Mouse (Mus musculus) brown adipose tissue, adult 24 weeks (tissue): ENCODE data around the gene Extl1. TPM values are rescaled to one million over a fixed set of nuclear protein-coding genes. Genes with fewer than 3 reads are reported as not detected.
"Not testable (repeated sequence)": the region's sequence is repeated elsewhere in the genome, so short reads cannot be mapped to it uniquely, and the experiment has no call there.

Experiments
- H3K27ac ChIP-seq: fragments of 200-500 bp; replicated peaks from 2 replicates; pipeline ENCODE4 v1.5.1; 2012; ENCODE audit warnings: low read depth, mild to moderate bottlenecking, low read length
- H3K4me1 ChIP-seq: fragments of 200-500 bp; 2 replicates; pipeline ENCODE4 v1.6.1; 2012; ENCODE audit warnings: low read length, mixed read lengths; ENCODE audit not compliant: control insufficient read depth, insufficient read depth, insufficient read length
- H3K4me3 ChIP-seq: fragments of 200-500 bp; 2 replicates; pipeline ENCODE4 v1.5.1; 2012; ENCODE audit warnings: low read depth, mild to moderate bottlenecking, low read length, moderate library complexity; ENCODE audit not compliant: insufficient read depth
- polyA plus RNA-seq: library from polyadenylated mRNA; stranded (reverse); fragments of >200 nt; gene quantifications from 2 replicates; pipeline ENCODE4 v1.2.4, GENCODE M21; 2012; ENCODE audit not compliant: missing spikeins, insufficient read depth, insufficient read length

Gene Extl1
- polyA plus RNA-seq, 1 experiment: 0.52 TPM

DNA sequence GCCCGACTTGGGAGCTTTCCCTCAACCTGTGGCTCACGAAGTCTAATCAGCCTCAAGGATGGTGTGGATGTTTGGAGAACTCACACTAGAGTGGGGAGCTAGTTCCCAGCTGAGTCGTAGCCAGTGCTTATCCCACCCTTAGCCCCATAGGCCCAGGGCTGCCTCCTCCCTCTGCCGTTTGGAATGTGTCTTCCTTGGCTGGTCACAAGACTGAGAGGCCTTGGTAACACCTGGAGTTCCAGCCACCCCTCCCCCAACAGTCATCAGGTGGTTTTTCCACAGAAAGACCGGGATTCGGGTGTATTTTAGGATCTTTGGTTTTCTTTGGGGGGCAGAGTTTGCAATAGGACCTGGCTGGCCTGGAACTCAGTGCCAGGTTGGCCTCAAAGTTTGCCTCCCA, 33.0 kb downstream of the Extl1 start:
- Histone ChIP-seq H3K27ac (no peak overlapping the region), H3K4me3 (no peak overlapping the region), H3K4me1 (no peaks in the 10 kb centered on the region; the same call in 1 of the 2 replicates)

DNA sequence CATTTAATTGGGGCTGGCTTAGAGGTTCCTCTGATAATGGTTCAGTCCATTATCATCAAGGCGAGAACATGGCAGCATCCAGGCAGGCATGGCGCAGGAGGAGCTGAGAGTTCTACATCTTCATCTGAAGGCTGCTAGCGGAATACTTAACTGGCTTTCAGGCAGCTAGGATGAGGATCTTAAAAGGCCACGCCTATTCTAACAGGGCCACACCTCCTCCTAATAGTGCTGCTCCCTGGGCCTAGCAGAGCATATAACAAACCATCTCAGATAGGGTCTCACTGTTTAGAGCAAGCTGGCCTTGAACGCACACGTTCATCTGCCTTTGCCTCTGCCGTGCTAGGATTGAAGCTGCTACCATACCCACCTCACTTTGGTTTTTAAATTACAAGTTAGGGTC, 33.8 kb downstream of the Extl1 start:
- Histone ChIP-seq H3K4me1 (no peaks in the 10 kb centered on the region), H3K4me3 (no peak overlapping the region), H3K27ac (no peak overlapping the region)

DNA sequence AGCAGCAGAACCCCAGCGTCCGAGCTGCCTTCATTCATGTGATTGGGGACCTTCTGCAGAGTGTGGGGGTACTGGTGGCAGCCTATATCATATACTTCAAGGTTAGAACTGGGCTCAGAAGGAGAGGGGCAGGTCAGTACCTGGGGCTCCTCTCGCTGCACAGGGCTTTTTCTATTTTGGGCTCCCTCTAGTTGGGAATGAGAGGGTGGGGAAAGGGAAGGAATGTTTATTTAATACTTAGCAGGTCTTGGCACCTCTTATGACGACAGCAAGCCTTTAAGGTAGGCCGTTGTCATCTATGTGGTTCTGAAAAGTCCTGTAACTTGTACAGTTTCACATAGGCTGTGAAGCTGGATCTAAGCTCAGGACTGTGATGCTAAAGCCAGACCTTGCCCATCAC, 35.1 kb downstream of the Extl1 start:
- no peak overlapping the region for H3K27ac ChIP-seq
- H3K4me1 ChIP-seq: no peaks in the 10 kb centered on the region
- H3K4me3 ChIP-seq: no peak overlapping the region

DNA sequence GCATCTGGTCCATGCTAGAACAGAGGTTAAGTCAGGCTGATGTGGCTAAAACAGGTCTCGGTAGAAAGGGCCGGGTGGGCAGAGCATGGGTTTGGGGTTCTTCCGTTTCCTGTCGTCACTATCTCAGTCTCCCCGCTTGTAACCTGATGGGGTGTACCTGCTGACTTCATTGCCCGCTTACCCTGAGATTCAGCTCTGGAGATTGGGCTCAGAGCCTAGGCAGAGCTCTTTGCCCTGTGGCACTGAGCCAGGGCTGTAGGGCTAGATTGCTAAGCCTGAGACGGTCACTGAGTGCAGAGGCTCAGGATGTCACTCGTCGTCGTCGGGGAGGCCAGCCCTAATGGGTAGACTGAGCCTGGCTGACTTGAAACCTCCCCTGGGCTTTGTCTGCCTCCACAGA, 35.6 kb downstream of the Extl1 start:
- H3K4me1 ChIP-seq: no peaks in the 10 kb centered on the region; the same call in 1 of the 2 replicates
- no peak overlapping the region for H3K4me3 ChIP-seq
- H3K27ac ChIP-seq: no peak overlapping the region

DNA sequence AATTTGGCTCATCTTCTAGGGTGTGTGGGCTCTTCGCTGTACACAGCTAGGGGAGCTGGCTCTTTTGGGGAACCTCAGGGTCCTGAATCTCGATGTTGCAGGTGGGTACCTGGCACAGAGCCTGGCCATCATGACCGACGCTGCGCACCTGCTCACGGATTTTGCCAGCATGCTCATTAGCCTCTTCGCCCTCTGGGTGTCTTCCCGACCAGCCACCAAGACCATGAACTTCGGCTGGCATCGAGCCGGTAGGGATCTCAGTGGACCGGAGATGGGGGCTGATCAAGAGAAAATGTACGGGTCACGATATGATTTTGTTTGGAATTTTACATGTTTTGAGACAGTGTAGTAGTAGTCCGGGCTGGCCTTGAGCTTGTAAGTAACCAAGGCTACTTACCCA, 37.8 kb downstream of the Extl1 start:
- H3K27ac ChIP-seq: no peak overlapping the region
- no peaks in the 10 kb centered on the region; the same call in 1 of the 2 replicates for H3K4me1 ChIP-seq
- H3K4me3 ChIP-seq: no peak overlapping the region

DNA sequence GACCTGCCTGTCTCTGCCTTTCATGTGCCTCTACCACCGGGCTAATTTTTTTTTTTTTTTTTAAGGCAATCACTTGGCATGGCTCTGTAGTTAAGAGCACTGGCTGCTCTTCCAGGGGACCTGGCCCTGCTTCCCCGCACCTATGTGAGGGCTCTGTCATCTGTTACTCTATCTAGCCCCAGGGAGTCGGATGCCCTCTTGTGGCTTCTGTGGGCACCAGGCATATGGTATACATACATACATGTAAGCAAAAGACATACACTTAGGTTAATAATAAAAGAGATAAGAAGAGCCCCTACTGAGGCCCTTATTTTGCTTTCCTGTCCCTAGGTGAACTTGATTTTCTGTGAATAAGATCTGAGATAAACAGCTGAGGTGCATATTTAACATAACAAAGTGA, 39.0 kb downstream of the Extl1 start:
- H3K27ac ChIP-seq: no peak overlapping the region
- H3K4me3 ChIP-seq: no peak overlapping the region
- no peaks in the 10 kb centered on the region; the same call in 1 of the 2 replicates for H3K4me1 ChIP-seq

DNA sequence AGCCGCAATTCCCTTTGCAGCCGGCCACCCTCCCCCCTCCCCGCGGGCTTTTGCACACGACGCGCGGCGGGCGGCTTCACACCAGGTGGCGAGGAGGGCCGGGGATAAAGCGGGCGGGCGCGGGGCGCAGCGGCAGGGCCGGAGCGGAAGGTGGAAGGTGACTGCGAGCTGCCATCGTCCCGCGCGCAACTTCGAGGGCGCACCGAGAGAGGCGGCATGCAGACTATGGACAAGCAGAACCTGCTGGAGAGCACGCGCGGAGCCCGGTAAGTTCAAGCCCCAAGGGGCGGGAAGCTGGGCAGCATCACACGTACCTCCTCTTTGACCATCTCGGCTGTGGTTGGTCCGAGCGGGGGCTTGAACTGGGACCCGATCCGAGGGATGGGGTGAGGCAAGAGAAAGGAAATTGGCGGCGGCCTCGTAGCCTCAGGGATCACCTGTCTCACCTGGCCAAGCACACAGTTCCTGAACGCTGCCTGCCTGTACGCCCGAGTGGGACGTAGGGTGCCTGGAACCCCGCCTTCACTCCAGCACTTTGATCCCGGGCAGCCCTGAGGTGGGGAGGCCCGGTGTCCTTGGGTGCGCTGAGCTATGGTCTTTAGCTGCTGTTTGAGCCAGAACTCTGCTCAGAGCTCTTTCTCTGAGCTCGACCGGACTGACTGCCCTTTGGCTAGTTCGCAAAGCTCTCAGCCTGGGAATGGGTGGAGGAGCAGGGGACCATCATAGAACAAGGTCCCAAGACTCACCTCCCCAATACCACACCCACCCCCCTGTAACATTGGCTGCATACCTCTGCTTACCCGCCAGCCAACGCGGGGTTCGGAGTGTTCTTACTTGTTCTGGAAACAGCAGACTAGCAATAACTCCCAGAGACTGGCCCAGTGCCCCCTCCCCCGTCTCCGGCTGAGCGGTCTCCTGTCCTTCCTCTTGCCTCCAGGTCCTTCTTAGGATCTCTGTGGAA, 40.3 kb downstream of the Extl1 start, which contains the start of gene Slc30a2:
Gene Slc30a2, plus strand, starts transcription at position 111 of the 961 bp plus-strand sequence.
- no peak within 1 kb of the TSS for H3K27ac ChIP-seq
- peak within 1 kb of the TSS; percentile 10; the same call in 1 of the 2 replicates for H3K4me3 ChIP-seq
- H3K4me1 ChIP-seq: no peaks in the 10 kb centered on the region; the same call in 1 of the 2 replicates

DNA sequence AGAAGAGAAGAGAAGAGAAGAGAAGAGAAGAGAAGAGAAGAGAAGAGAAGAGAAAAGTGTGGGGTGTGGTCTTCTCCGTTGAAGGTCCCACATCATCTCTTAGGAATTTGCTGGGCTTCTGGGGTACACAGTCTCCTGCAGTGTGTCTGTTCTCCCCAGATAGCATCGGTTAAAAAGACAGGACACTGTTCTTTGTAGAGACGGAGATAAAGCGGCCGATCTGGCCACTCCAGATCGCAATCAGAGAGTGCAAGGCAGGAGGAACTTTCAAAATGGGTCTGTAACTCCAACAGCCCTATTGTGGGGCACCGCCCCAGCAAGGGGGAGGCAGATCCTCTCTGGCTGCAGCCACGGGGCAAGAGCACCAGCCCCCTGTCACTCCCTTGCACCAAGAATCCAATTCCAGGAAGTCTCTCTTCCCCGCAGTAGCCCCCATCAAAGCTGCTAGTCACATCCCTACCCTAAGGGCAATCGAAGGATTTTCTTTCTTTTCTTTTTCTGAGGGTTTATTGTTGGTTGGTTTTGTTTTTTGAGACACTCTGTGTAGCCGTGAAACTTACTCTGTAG, 41.4 kb downstream of the Extl1 start:
- no peak overlapping the region for H3K27ac ChIP-seq
- no peaks in the 10 kb centered on the region; the same call in 1 of the 2 replicates for H3K4me1 ChIP-seq
- no peak overlapping the region for H3K4me3 ChIP-seq

DNA sequence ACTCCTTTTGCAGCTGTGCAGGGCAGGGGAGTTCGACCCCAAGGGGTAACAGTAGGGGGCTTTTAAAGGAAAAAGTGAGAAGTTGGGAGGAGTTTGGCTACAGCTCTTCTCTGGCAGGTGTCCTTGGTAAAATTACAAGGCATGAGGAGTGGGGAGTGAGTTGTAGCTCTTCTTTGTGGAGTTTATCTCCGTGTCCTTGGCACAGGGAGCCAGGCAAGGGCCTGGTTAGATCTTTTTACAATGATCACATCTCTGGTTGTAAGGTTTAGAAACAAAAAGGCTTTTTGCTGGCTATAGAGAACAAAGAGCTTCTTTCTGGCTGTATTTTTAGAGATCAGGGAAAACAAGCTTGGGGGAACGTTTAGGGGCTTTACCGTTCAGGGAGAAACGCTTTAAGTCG, 42.4 kb downstream of the Extl1 start:
- H3K4me3 ChIP-seq, H3K4me1 ChIP-seq, H3K27ac ChIP-seq: not testable (repeated sequence)

DNA sequence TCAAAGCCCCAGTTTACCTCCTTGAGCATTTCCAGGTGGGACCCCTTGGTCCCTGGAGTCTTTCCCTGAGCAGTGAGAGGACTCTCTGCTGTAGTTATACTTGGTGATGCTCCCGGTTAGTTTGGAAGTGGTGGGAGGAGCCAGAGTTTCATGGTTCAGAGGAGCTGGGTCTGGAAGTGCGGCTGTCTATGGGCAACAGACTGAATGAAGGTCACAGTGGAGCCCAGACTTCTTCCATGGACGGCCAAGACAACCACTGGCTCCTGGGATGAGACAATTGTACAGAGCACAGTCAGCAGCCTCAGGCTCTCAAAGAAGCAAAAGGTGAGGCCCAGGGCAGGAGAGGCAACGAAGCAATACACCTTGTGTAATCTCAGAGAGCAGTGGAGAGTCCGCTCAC, 53.4 kb downstream of the Extl1 start:
- H3K27ac ChIP-seq: no peak overlapping the region
- no peaks in the 10 kb centered on the region for H3K4me1 ChIP-seq
- H3K4me3 ChIP-seq: no peak overlapping the region

DNA sequence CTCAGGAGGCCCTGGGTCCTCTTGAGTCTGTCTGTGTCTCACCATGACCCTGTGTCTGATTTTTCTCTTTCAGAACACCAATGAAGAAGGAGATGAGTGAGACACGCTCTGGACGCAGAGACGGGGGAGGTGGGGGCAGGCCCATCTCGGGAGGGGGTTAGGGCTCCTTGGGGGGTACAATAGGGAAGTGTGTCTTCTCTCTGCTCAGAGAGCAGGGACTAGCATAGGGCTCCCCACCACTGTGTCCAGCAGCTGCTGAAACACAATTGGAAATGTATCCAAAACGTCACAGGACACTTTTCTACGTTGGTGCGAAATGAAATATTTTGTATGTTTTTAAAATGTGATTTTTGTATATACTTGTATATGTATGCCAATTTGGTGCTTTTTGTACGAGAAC, 54.8 kb downstream of the Extl1 start:
- Histone ChIP-seq H3K27ac (no peak overlapping the region), H3K4me3 (no peak overlapping the region), H3K4me1 (no peaks in the 10 kb centered on the region)

DNA sequence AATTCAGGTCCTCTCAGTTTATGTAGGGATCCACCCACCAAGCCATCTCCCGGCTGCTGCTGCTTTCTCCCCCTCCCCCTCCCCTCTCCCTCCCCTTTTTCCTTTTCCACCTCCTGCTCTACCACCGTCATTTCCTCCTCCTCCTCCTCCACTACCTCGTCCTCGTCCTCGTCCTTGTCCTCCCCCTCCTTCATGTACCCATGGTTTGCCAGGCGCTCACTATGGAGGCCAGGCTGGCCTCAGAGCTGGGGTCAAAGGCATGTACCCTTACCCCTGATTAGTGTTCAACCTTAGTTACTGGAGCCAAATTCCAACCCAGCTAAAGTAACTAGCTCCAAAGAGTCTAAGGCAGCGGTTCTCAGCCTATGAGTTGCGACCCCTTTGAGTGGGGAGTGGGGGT, 55.5 kb downstream of the Extl1 start:
- H3K4me1 ChIP-seq: no peaks in the 10 kb centered on the region
- no peak overlapping the region for H3K27ac ChIP-seq
- no peak overlapping the region for H3K4me3 ChIP-seq

DNA sequence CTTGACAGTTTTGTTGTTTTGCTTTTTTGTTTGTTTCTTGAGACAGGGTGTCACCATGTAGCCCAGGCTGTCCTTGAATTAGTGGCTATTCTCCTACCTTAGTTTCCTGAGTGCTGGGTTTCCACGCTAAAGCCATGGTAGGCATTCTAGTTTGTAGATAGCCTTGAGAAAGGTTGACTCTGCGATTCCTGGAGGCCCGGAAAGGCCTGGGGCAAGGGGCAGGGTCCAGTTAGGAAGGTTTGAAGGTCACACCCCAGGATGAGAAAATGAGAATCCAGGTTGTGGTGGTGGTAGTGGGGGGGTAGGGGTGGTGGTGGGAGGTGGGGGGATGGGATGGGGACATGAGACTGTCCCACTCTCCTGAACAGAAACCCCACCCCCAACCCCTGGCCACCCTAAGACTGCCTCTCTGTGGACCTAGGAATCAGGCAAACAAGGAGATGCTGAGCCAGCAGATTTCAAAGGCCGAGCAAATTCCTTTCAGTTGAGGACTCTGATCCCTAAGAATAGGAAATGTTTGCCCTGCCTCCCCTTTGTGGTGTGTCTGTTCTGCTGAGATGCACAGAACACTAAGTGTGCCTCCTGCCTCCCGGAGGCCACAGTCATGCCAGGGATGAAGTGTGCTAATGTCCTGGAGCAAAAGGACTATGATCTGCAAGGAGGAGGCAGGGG, 56.7 kb downstream of the Extl1 start:
- Histone ChIP-seq H3K27ac (no peak overlapping the region), H3K4me3 (no peak overlapping the region), H3K4me1 (no peaks in the 10 kb centered on the region)

DNA sequence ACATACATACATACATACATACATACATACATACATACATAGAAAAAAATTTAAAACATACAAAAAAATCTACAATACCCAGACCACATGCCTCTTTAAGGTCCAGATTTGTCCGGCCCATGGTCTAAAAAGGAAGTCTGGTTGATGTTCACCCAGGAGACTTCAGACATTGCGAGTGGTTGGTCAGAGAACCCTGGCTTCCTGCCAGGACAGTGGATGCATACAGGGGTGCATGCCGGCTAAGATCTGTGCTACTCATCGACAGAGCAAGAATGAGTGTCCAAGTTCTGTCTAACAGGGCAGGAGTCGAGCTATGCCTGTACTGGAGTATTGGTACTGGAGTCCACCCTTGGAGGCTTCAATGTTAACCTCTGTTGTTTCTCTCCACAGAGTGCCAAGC, 59.0 kb downstream of the Extl1 start:
- no peak overlapping the region for H3K27ac ChIP-seq
- no peak overlapping the region for H3K4me3 ChIP-seq

DNA sequence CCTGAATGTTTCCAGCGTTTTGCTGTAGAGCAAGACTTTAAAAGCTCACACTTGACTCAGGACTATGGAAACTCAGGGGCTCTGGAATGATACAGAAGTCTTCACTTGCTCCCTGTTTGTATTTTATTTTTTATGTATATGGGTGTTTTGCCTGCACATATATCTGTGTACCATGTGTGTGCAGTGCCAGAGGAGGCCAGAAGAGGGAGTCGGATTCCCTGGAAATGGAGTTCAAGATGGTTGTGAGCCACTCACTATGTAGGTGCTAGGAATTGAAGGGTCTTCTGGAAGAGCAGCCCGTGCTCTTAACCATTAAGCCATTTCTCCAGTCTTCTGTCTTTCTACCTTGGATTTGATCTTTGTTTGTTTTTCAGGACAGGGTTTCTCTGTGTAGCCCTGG, 62.1 kb downstream of the Extl1 start:
- no peak overlapping the region for H3K4me3 ChIP-seq
- H3K27ac ChIP-seq: no peak overlapping the region
- no peaks in the 10 kb centered on the region for H3K4me1 ChIP-seq

More for the DNA sequence above, 59.0 kb downstream of the Extl1 start:
- no peaks in the 10 kb centered on the region for H3K4me1 ChIP-seq
